Mouse (Mus musculus): ENCODE data around the gene Gm10229. TPM values are rescaled to one million over a fixed set of nuclear protein-coding genes. Genes with fewer than 3 reads are reported as not detected.
"Not testable (repeated sequence)": the region's sequence is repeated elsewhere in the genome, so short reads cannot be mapped to it uniquely, and the experiment has no call there.

Gm10229 gene
- polyA plus RNA-seq (2015; fragmentation: Nextera tagmentation; extraction: Ambion mirVana): not detected in 2 replicates

- DNase-seq (ENCODE audit: low spot score): not testable (repeated sequence)
These were observed at the start of gene Gm10229 for GRCm38 (mm10) chr16:89014984-89015383. Gene Gm10229, plus strand, starts transcription at chr16:89015284.

- DNase-seq (ENCODE audit: low spot score): no peak
These were observed 4.4 kb upstream of the Gm10229 start, which contains the start of gene Krtap22-2 for GRCm38 (mm10) chr16:89010659-89011058. Gene Krtap22-2, minus strand, starts transcription at chr16:89010759.

GRCm38 (mm10) chr16:89013973-89014372, 1.1 kb upstream of the Gm10229 start:
- no peak for DNase-seq (ENCODE audit: low spot score)

- not testable (repeated sequence) for DNase-seq (ENCODE audit: low spot score)
These were observed 16.3 kb downstream of the Gm10229 start, which contains the start of gene Krtap6-1 for GRCm38 (mm10) chr16:89031399-89031798. Gene Krtap6-1, plus strand, starts transcription at chr16:89031699.

- DNase-seq (ENCODE audit: low spot score): not testable (repeated sequence)
These were observed 26.3 kb downstream of the Gm10229 start, which contains the start of gene Gm10228 for GRCm38 (mm10) chr16:89041372-89041771. Gene Gm10228, minus strand, starts transcription at chr16:89041472.

- no peak for DNase-seq (ENCODE audit: low spot score)
These were observed 32.7 kb downstream of the Gm10229 start, which contains the start of gene Krtap6-5 for GRCm38 (mm10) chr16:89047783-89048182. Gene Krtap6-5, minus strand, starts transcription at chr16:89047883.

GRCm38 (mm10) chr16:89063902-89064301, 48.8 kb downstream of the Gm10229 start, which contains the start of gene 1110025L11Rik:
Gene 1110025L11Rik, minus strand, starts transcription at chr16:89064002.
- DNase-seq (ENCODE audit: low spot score): not testable (repeated sequence)

Other genes with a start within 250 kb of the Gm10229 start
- gene 2310057N15Rik, start 241.1 kb upstream of the Gm10229 start, polyA plus RNA-seq (2015; fragmentation: Nextera tagmentation; extraction: Ambion mirVana): not detected in 2 replicates
- gene Gm5965, start 237.4 kb upstream of the Gm10229 start, polyA plus RNA-seq (2015; fragmentation: Nextera tagmentation; extraction: Ambion mirVana): not detected in 2 replicates
- not detected in 2 replicates for gene Gm20741, start 203.1 kb upstream of the Gm10229 start, polyA plus RNA-seq (2015; fragmentation: Nextera tagmentation; extraction: Ambion mirVana)
- not detected in 2 replicates for gene Krtap15, start 195.1 kb upstream of the Gm10229 start, polyA plus RNA-seq (2015; fragmentation: Nextera tagmentation; extraction: Ambion mirVana)
- not detected in 2 replicates for gene Krtap14, start 189.1 kb upstream of the Gm10229 start, polyA plus RNA-seq (2015; fragmentation: Nextera tagmentation; extraction: Ambion mirVana)
- not detected in 2 replicates for gene Krtap19-1, start 145.9 kb upstream of the Gm10229 start, polyA plus RNA-seq (2015; fragmentation: Nextera tagmentation; extraction: Ambion mirVana)
- not detected in 2 replicates for gene Krtap19-2, start 141.0 kb upstream of the Gm10229 start, polyA plus RNA-seq (2015; fragmentation: Nextera tagmentation; extraction: Ambion mirVana)
- not detected in 2 replicates for gene Krtap19-3, start 137.2 kb upstream of the Gm10229 start, polyA plus RNA-seq (2015; fragmentation: Nextera tagmentation; extraction: Ambion mirVana)
- not detected in 2 replicates for gene Krtap19-4, start 130.2 kb upstream of the Gm10229 start, polyA plus RNA-seq (2015; fragmentation: Nextera tagmentation; extraction: Ambion mirVana)
- not detected in 2 replicates for gene Krtap19-5, start 118.8 kb upstream of the Gm10229 start, polyA plus RNA-seq (2015; fragmentation: Nextera tagmentation; extraction: Ambion mirVana)
- not detected in 2 replicates for gene Krtap19-9b, start 83.0 kb upstream of the Gm10229 start, polyA plus RNA-seq (2015; fragmentation: Nextera tagmentation; extraction: Ambion mirVana)
- not detected in 2 replicates for gene Krtap16-3, start 52.4 kb upstream of the Gm10229 start, polyA plus RNA-seq (2015; fragmentation: Nextera tagmentation; extraction: Ambion mirVana)
- not detected in 2 replicates for gene Krtap22-2, start 4.5 kb upstream of the Gm10229 start, polyA plus RNA-seq (2015; fragmentation: Nextera tagmentation; extraction: Ambion mirVana)
- not detected in 2 replicates for gene Krtap6-1, start 16.4 kb downstream of the Gm10229 start, polyA plus RNA-seq (2015; fragmentation: Nextera tagmentation; extraction: Ambion mirVana)
- gene Gm10228, start 26.2 kb downstream of the Gm10229 start, polyA plus RNA-seq (2015; fragmentation: Nextera tagmentation; extraction: Ambion mirVana): not detected in 2 replicates
- not detected in 2 replicates for gene Krtap6-5, start 32.6 kb downstream of the Gm10229 start, polyA plus RNA-seq (2015; fragmentation: Nextera tagmentation; extraction: Ambion mirVana)
- gene 1110025L11Rik, start 48.7 kb downstream of the Gm10229 start, polyA plus RNA-seq (2015; fragmentation: Nextera tagmentation; extraction: Ambion mirVana): not detected in 2 replicates
- gene Krtap6-3, start 68.7 kb downstream of the Gm10229 start, polyA plus RNA-seq (2015; fragmentation: Nextera tagmentation; extraction: Ambion mirVana): not detected in 2 replicates
- gene Gm6358, start 125.6 kb downstream of the Gm10229 start, polyA plus RNA-seq (2015; fragmentation: Nextera tagmentation; extraction: Ambion mirVana): not detected in 2 replicates
- not detected in 2 replicates for gene Gm10061, start 135.8 kb downstream of the Gm10229 start, polyA plus RNA-seq (2015; fragmentation: Nextera tagmentation; extraction: Ambion mirVana)
- gene Gm9789, start 142.7 kb downstream of the Gm10229 start, polyA plus RNA-seq (2015; fragmentation: Nextera tagmentation; extraction: Ambion mirVana): not detected in 2 replicates
- not detected in 2 replicates for gene Gm7735, start 154.2 kb downstream of the Gm10229 start, polyA plus RNA-seq (2015; fragmentation: Nextera tagmentation; extraction: Ambion mirVana)
- not detected in 2 replicates for gene 1110057P08Rik, start 159.5 kb downstream of the Gm10229 start, polyA plus RNA-seq (2015; fragmentation: Nextera tagmentation; extraction: Ambion mirVana)
- gene Krtap20-2, start 190.6 kb downstream of the Gm10229 start, polyA plus RNA-seq (2015; fragmentation: Nextera tagmentation; extraction: Ambion mirVana): not detected in 2 replicates

All from thymus, postnatal 0 days (tissue).